Mouse (Mus musculus) layer of hippocampus, postnatal 14 days (tissue): Measurements from ENCODE around the gene Epgn. TPM values are rescaled to one million over a fixed set of nuclear protein-coding genes. Genes with fewer than 3 reads are reported as not detected.

Experiments used
- DNase-seq, 2 experiments: peaks; one replicate each; pipeline ENCODE4 v3.0.0; 2021 to 2022; ENCODE audit warnings: low spot score in 2 of 2, mixed read lengths in 1 of 2
- long read RNA-seq, 2 experiments: library from polyadenylated mRNA; stranded (forward); transcript quantifications; one replicate each; pipeline ENCODE4 v2.0.0; 2021
- total RNA-seq, 2 experiments: library from RNA; stranded (reverse); gene quantifications; 2 replicates each; pipeline ENCODE4 v1.2.3; 2021

The Epgn gene
- under 1 TPM in 1 of 2 experiments, not detected in 1; 0.60 TPM for total RNA-seq
- long read RNA-seq, experiment 1, result 0 reads
- long read RNA-seq, experiment 2, result 0 reads

DNA sequence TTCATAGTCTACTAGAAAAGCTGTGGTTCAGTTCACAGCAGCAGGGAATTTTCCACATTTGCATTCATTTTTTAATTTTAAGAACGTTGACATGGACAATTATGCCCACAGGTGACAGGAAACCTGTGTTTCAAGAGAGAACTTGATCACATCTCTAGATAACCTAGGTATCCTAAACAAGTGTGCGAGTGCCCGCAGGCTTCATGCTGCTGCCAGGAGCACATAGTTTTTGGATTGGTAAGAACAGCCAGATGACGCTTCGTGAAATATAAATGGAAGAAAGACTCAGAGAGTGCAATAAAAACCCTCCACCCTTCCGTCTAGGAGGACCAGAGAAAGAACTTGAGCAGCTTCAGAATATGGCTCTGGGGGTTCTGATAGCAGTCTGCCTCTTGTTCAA is at the start of gene Epgn:
Gene Epgn (plus strand): TSS at position 301 of the 400 bp plus-strand sequence.
- no peak for DNase-seq

- DNase-seq, result no peak
Observed at GRCm38 (mm10) chr5:90980297-90980696, 47.0 kb upstream of the Epgn start.

DNA sequence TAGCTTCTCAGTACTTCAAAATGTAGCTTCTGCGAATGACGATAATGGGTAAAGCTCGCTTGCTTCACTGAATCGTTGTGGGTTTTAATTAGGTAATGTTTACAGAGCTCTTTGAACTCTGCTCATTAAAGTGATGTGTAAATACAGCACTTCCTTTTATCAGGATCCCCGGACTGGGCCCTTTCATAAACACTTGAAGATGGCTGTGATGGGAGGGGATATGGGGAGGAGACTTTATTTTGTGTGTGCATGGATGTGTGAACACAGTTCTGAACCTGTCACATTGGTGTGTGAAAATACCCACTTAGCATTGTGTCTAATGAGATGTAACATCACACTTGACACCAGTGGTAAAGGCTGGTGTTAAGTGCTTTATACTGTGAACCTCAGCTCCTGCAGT is 39.7 kb upstream of the Epgn start:
- DNase-seq, result no peak

GRCm38 (mm10) chr5:90988149-90988548 is 39.1 kb upstream of the Epgn start:
- no peak for DNase-seq

DNA sequence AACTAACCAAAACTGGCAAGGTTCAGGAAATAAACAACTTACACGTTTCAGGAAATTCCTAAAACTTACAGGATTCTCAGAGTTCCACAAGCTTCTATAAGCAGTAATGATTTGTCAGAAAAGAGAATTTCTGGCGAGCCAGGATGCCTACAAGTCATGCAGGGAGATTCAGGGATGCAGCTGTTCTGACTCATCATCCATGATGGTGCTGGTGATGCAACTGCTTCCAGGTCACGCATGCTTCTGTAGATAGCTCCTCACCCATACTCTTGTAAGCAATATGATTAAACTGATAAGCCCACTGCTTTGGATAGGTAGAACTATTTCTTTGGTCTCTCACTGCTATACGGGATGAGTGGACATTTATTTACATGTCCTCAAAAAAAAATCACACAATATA is 38.7 kb upstream of the Epgn start:
- DNase-seq, result no peak

DNA sequence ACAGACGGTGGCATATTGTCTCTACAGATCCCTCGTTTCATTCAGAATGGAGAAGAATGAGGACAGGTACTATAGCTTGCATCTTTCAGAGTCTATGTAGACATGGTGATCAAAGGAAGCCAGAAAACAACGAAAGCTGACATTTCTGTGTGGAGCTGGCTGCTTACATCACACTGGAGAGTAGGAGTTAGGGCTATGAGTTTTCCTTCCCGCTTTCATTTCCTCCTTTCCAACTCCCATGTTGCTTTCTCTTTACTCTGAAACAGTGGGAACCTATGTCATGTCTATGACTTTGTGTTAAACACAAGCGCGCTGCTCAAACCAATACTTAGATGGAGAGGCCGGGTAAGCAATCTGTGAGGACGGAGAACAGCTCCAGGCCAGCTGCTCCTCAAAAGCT is 27.3 kb upstream of the Epgn start:
- no peak for DNase-seq

GRCm38 (mm10) chr5:91015216-91015615 is 12.0 kb upstream of the Epgn start:
- DNase-seq, result no peak

DNA sequence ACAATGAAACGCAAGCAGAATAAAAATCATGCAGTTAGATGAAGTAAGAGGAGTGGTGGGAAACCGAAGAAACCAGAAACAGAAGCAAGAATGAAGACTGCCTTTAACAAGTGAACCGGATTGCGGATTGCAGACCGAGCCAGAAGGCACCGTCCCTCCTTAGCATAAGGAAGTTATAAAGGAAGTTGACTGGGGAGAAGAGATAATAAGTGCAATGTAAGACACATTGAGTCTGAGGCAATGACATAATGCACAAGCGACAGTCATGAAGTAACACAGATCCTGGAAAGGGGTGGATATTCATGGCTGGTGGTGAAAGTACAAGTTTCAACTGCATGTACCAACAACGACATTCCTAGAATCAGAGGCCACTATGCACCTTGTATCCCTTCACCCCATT is 4.2 kb upstream of the Epgn start:
- no peak for DNase-seq

DNA sequence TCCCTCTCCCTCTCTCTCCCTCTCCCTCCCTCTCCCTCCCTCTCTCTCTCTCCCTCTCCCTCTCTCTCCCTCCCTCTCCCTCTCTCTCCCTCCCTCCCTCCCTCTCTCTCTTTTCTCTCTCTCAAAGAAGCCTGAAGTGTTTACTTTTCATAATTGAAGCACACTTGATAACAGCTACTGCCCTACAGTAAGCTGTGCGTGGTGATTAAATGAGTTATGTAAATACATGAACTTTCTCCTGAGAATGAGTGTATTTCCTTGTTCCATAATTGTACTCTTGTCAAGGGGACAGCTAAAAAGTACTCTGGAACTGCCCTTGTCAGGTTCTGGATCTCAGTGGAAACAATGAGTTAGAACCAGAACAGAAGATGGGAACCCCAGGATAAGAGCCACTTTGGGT is 576 bp downstream of the Epgn start:
- DNase-seq, result no peak

DNA sequence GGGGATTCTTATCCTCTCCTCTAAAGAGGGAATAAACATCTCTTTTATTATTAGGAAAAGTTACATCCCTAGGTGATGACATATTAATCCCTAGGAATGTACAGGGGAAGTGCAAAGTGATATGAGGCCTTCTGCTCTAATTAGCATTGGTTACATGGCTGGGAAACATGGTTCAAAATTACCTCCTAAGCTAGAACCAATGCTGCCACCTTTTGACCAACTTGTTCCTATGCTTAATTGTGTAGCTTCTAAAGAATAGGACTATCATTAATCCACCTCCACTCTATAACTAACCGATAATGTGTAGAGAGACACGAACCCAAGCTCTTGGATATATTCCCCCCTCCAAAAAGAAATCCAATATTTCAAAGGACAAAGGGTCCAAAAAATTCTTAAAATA is 3.4 kb downstream of the Epgn start:
- DNase-seq, result no peak

DNA sequence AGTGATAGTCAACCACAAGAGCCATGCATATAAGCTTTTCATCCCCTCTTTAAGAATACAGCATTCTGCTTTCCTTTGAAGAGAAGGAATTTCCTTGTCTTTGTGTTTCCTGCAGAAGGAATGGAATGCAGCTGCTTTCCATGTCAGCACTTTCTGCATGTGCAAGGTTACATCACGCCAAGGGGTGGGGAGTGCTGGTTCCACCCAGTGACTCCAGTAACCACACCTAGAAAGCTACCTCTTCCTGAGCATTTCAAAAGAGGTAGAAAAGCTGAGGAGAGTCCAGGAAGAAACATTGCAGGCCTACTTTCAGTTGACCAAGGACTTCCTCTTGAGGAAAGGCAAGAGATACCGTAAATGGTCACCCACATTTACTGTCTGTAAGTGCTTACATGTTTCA is 8.1 kb downstream of the Epgn start:
- no peak for DNase-seq

DNA sequence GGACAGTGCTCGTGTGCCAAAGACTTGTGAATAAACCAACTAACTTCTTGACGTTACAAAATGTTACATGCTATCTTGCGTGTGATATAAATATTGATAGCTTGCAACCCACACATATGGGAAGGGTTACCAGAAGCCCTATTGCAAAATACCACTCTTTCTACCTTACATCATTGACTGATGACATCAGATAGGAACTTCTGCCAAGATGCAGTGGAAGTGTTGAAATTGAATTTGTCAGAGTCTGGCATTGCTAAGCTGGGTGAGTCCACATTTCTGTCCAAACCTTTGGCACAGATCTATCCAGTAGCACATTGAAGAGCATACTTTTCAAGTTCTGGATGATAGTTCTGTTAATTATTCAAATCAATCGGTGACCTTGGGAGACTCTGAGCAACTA is 9.4 kb downstream of the Epgn start:
- no peak for DNase-seq

- DNase-seq, result no peak
Observed at GRCm38 (mm10) chr5:91037756-91038155, 10.5 kb downstream of the Epgn start.

- no peak for DNase-seq
Observed at GRCm38 (mm10) chr5:91038547-91038946, 11.3 kb downstream of the Epgn start.

DNA sequence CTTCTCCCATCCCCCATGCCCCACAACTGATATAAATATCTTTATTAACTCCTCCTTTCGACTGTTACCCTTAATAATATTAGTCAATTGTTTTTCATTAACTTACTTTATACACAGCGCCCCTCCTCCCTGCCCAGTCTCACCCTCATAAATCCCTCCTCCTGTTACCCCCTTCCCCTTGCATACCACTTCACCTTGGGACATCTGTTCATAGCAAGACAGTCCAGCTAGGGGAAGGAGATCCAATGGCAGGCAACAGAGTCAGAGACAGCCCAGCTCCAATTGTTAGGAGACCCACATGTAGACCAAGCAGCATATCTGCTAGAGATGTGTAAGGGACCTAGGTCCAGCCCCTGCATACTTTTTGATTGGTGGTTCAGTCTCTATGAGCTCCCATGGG is 11.7 kb downstream of the Epgn start:
- DNase-seq, result no peak

DNA sequence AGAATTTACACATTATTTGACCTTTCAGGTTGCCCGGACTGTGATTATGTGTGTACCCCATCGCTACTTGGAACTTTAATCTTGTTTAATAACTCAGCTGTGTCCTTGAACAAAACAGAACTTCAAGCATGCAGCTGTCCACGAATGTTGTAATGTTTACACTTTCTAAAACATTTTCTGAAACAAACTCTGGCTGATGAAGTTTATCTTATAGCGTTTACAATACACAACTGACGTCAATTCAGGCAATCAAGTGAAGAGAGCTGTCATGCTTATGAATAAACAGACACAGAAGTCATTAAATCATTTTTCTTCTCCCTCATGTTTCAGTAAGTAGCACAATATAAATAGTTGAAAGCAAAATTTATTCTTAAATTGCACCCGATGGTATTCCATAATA is 20.7 kb downstream of the Epgn start:
- no peak for DNase-seq

- no peak for DNase-seq
Observed at GRCm38 (mm10) chr5:91048397-91048796, 21.1 kb downstream of the Epgn start.

DNA sequence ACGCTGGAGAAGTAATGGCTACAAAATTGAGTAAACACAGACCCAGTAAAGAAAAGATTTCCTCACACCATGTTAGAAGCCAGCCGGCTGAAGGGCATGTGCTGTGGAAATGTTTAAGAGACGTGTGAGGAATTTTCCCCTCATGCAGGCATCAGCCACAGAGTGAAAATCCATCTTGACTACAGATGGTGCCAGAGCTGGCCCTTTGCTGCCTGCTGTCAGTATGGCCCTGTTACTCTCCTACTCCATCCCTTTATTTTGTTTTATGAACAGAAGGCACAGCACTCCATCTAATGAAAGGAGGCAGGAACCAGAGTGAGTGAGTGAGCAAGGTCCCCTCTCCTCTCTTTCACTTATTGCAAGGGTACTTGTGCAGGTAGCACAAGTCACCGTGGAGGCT is 45.1 kb downstream of the Epgn start:
- DNase-seq, result peak in 1 of 2 experiments; percentile 3

DNA sequence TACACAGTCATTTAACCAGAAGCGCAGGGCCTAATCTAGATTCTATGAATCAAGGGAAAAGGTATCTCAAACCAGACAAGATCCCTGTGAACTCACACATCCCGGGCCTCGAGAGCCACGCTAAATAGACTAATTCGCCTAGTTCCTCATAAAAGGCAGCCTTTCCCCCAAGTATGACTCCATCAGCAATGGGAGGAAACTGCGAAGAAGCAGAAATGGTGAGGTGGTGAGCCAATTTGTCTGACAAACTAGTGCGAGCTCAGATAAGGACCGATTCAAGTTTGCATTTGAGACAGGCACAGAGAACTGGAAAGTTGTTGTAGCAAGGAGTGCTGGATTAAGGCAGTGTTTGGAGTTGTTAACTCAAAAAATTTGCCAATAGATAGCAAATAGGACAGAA is 46.4 kb downstream of the Epgn start:
- DNase-seq, result no peak

GRCm38 (mm10) chr5:91074026-91074425 is 46.8 kb downstream of the Epgn start:
- no peak for DNase-seq

DNA sequence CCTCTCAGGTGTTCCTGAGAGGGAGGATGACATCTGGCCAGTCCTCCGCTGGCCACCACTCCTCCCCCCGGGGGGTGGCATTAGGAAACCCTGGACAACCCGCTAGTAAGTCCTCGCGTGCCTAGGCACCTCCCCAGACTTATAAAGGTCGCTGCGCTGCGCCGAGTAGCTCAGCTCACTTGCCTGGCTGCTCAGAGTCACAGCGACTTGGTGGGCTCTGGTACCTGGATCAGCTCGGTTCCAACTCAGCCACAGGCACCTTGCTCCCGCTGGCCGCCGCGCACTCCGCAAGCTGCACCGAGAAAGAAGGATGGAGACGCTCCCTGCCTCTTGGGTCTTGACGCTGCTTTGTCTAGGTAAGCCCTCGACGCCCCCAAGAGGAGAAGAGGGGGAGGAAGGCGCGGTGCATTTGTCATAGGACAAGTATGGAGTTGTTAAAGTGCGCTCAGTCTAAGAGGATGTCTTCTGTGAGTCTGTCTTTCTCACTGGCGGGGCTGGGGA is 47.2 kb downstream of the Epgn start, which contains the start of gene Ereg:
Gene Ereg (plus strand): TSS at position 173 of the 501 bp plus-strand sequence.
- no peak for DNase-seq

- no peak for DNase-seq
Observed at GRCm38 (mm10) chr5:91075021-91075420, 47.8 kb downstream of the Epgn start.

DNA sequence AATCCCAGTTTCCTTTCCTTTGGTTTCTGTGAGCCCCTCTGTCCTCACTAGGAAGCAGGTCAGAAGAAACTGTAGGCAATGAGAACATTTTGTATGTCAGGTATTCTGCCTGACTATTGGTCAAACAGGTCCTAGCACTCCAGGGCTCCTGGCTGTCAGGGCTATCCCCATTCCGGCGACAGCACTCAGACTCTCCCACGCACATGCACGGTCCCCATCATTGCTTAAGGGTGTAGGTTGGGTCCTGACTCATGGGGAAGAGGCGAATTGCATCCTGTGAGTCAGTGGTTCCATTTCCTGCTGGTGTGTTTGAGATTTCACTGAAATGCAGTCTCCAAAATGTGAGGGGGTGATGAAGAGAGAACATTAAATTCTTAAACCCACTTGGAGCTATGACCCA is 55.8 kb downstream of the Epgn start:
- DNase-seq, result no peak
